Mouse (Mus musculus): Measurements from ENCODE around the gene Olfr1443. TPM values are rescaled to one million over a fixed set of nuclear protein-coding genes. Genes with fewer than 3 reads are reported as not detected.
"Not testable (repeated sequence)": the region's sequence is repeated elsewhere in the genome, so short reads cannot be mapped to it uniquely, and the experiment has no call there.

Olfr1443 gene
- polyA plus RNA-seq, 1 experiment from 2014 or later = not detected

- no peaks in the 10 kb centered on the region for H3K36me3 ChIP-seq
- no peak for ATAC-seq (ENCODE audit: low FRiP score)
- 79% methylated on average over 3 of the region's 3 CpGs for WGBS
Measured at GRCm38 (mm10) chr19:12695590-12695989, 17.7 kb downstream of the Olfr1443 start, which contains the start of gene Keg1. Gene Keg1 (plus strand): TSS chr19:12695786.

GRCm38 (mm10) chr19:12696221-12696620 is 18.3 kb downstream of the Olfr1443 start:
- no peak overlapping the region for H3K4me2 ChIP-seq
- H3K36me3 ChIP-seq = no peaks in the 10 kb centered on the region
- no peak overlapping the region for H3K9ac ChIP-seq (replicated peaks)
- no peaks in the 10 kb centered on the region for H3K4me1 ChIP-seq
- H3K27me3 ChIP-seq (replicated peaks) = no peaks in the 10 kb centered on the region
- no peak for ATAC-seq (ENCODE audit: low FRiP score)
- no peaks in the 10 kb centered on the region for H3K9me3 ChIP-seq (replicated peaks)
- H3K4me3 ChIP-seq (replicated peaks) = no peak overlapping the region
- H3K27ac ChIP-seq (replicated peaks) = no peak overlapping the region

More at GRCm38 (mm10) chr19:12695590-12695989, 17.7 kb downstream of the Olfr1443 start, which contains the start of gene Keg1:
- Histone ChIP-seq H3K9me3 (replicated peaks) (no peaks in the 10 kb centered on the region), H3K4me2 (no peak within 1 kb of the TSS), H3K27me3 (replicated peaks) (no peaks in the 10 kb centered on the region), H3K9ac (replicated peaks) (no peak within 1 kb of the TSS), H3K27ac (replicated peaks) (no peak within 1 kb of the TSS), H3K4me3 (replicated peaks) (no peak within 1 kb of the TSS), H3K4me1 (no peaks in the 10 kb centered on the region)

- Histone ChIP-seq H3K4me2 (no peak overlapping the region), H3K27ac (replicated peaks) (no peak overlapping the region), H3K4me3 (replicated peaks) (no peak overlapping the region), H3K27me3 (replicated peaks) (no peaks in the 10 kb centered on the region), H3K4me1 (no peaks in the 10 kb centered on the region), H3K9ac (replicated peaks) (no peak overlapping the region), H3K36me3 (no peaks in the 10 kb centered on the region), H3K9me3 (replicated peaks) (no peaks in the 10 kb centered on the region)
- no peak for ATAC-seq (ENCODE audit: low FRiP score)
- WGBS = 76% methylated on average over 2 of the region's 2 CpGs
Measured at GRCm38 (mm10) chr19:12708458-12708857, 30.5 kb downstream of the Olfr1443 start.

GRCm38 (mm10) chr19:12708986-12709385 is 31.1 kb downstream of the Olfr1443 start:
- Histone ChIP-seq H3K9me3 (replicated peaks) (no peaks in the 10 kb centered on the region), H3K27me3 (replicated peaks) (no peaks in the 10 kb centered on the region), H3K4me1 (no peaks in the 10 kb centered on the region), H3K9ac (replicated peaks) (no peak overlapping the region), H3K4me3 (replicated peaks) (no peak overlapping the region), H3K4me2 (no peak overlapping the region), H3K27ac (replicated peaks) (no peak overlapping the region), H3K36me3 (no peaks in the 10 kb centered on the region)
- ATAC-seq (ENCODE audit: low FRiP score) = no peak

- Histone ChIP-seq H3K4me3 (replicated peaks) (no peak overlapping the region), H3K4me1 (no peaks in the 10 kb centered on the region), H3K27ac (replicated peaks) (no peak overlapping the region), H3K36me3 (no peaks in the 10 kb centered on the region), H3K9me3 (replicated peaks) (no peaks in the 10 kb centered on the region), H3K27me3 (replicated peaks) (no peaks in the 10 kb centered on the region), H3K4me2 (no peak overlapping the region), H3K9ac (replicated peaks) (no peak overlapping the region)
- WGBS = 85% methylated on average over 6 of the region's 6 CpGs
- ATAC-seq (ENCODE audit: low FRiP score) = no peak
Measured at GRCm38 (mm10) chr19:12719189-12719588, 41.3 kb downstream of the Olfr1443 start.

GRCm38 (mm10) chr19:12720463-12720862 is 42.6 kb downstream of the Olfr1443 start:
- ATAC-seq (ENCODE audit: low FRiP score) = no peak
- Histone ChIP-seq H3K4me2 (no peak overlapping the region), H3K4me3 (replicated peaks) (no peak overlapping the region), H3K27ac (replicated peaks) (no peak overlapping the region), H3K9ac (replicated peaks) (no peak overlapping the region), H3K27me3 (replicated peaks) (no peaks in the 10 kb centered on the region), H3K36me3 (no peaks in the 10 kb centered on the region), H3K9me3 (replicated peaks) (no peaks in the 10 kb centered on the region), H3K4me1 (no peaks in the 10 kb centered on the region)
- WGBS = 70% methylated on average over 2 of the region's 2 CpGs

GRCm38 (mm10) chr19:12720919-12721318 is 43.0 kb downstream of the Olfr1443 start:
- not testable (repeated sequence) for H3K4me3 ChIP-seq (replicated peaks); ATAC-seq (ENCODE audit: low FRiP score); H3K4me1 ChIP-seq; H3K4me2 ChIP-seq; H3K27ac ChIP-seq (replicated peaks); H3K9me3 ChIP-seq (replicated peaks); H3K36me3 ChIP-seq; H3K27me3 ChIP-seq (replicated peaks); H3K9ac ChIP-seq (replicated peaks)
- 89% methylated on average over 5 of the region's 5 CpGs for WGBS

- H3K4me1 ChIP-seq; ATAC-seq (ENCODE audit: low FRiP score); H3K36me3 ChIP-seq; H3K27me3 ChIP-seq (replicated peaks); H3K9ac ChIP-seq (replicated peaks); H3K9me3 ChIP-seq (replicated peaks); H3K4me2 ChIP-seq; H3K27ac ChIP-seq (replicated peaks); H3K4me3 ChIP-seq (replicated peaks): not testable (repeated sequence)
- WGBS = 96% methylated on average over 7 of the region's 7 CpGs
Measured at GRCm38 (mm10) chr19:12721596-12721995, 43.7 kb downstream of the Olfr1443 start.

GRCm38 (mm10) chr19:12722308-12722707 is 44.4 kb downstream of the Olfr1443 start:
- ATAC-seq (ENCODE audit: low FRiP score) = no peak
- H3K4me3 ChIP-seq (replicated peaks) = no peak overlapping the region
- no peak overlapping the region for H3K9ac ChIP-seq (replicated peaks)
- no peaks in the 10 kb centered on the region for H3K27me3 ChIP-seq (replicated peaks)
- no peak overlapping the region for H3K27ac ChIP-seq (replicated peaks)
- no peaks in the 10 kb centered on the region for H3K4me1 ChIP-seq
- H3K36me3 ChIP-seq = no peaks in the 10 kb centered on the region
- no peak overlapping the region for H3K4me2 ChIP-seq
- WGBS = 72% methylated on average over 3 of the region's 3 CpGs
- H3K9me3 ChIP-seq (replicated peaks) = no peaks in the 10 kb centered on the region

- Histone ChIP-seq H3K9ac (replicated peaks) (no peak overlapping the region), H3K4me1 (no peaks in the 10 kb centered on the region), H3K4me2 (no peak overlapping the region), H3K36me3 (no peaks in the 10 kb centered on the region), H3K27ac (replicated peaks) (no peak overlapping the region), H3K27me3 (replicated peaks) (no peaks in the 10 kb centered on the region), H3K9me3 (replicated peaks) (no peaks in the 10 kb centered on the region), H3K4me3 (replicated peaks) (no peak overlapping the region)
- no peak for ATAC-seq (ENCODE audit: low FRiP score)
- 79% methylated on average over 1 of the region's 1 CpGs for WGBS
Measured at GRCm38 (mm10) chr19:12725851-12726250, 47.9 kb downstream of the Olfr1443 start.

- no peaks in the 10 kb centered on the region for H3K27me3 ChIP-seq (replicated peaks)
- H3K4me1 ChIP-seq = no peaks in the 10 kb centered on the region
- H3K4me3 ChIP-seq (replicated peaks) = no peak overlapping the region
- H3K9ac ChIP-seq (replicated peaks) = no peak overlapping the region
- no peaks in the 10 kb centered on the region for H3K9me3 ChIP-seq (replicated peaks)
- no peak for ATAC-seq (ENCODE audit: low FRiP score)
- H3K27ac ChIP-seq (replicated peaks) = no peak overlapping the region
- H3K4me2 ChIP-seq = no peak overlapping the region
- no peaks in the 10 kb centered on the region for H3K36me3 ChIP-seq
- 44% methylated on average over 1 of the region's 1 CpGs for WGBS
Measured at GRCm38 (mm10) chr19:12731036-12731435, 53.1 kb downstream of the Olfr1443 start.

- WGBS = 89% methylated on average over 2 of the region's 2 CpGs
- no peak overlapping the region for H3K27ac ChIP-seq (replicated peaks)
Measured at GRCm38 (mm10) chr19:12731950-12732349, 54.0 kb downstream of the Olfr1443 start.

More at GRCm38 (mm10) chr19:12731950-12732349, 54.0 kb downstream of the Olfr1443 start:
- Histone ChIP-seq H3K9me3 (replicated peaks) (no peaks in the 10 kb centered on the region), H3K4me2 (no peak overlapping the region), H3K9ac (replicated peaks) (no peak overlapping the region), H3K36me3 (no peaks in the 10 kb centered on the region), H3K27me3 (replicated peaks) (no peaks in the 10 kb centered on the region), H3K4me3 (replicated peaks) (no peak overlapping the region), H3K4me1 (no peaks in the 10 kb centered on the region)
- no peak for ATAC-seq (ENCODE audit: low FRiP score)
